Mouse (Mus musculus): ENCODE data around the gene A1cf.

DNA sequence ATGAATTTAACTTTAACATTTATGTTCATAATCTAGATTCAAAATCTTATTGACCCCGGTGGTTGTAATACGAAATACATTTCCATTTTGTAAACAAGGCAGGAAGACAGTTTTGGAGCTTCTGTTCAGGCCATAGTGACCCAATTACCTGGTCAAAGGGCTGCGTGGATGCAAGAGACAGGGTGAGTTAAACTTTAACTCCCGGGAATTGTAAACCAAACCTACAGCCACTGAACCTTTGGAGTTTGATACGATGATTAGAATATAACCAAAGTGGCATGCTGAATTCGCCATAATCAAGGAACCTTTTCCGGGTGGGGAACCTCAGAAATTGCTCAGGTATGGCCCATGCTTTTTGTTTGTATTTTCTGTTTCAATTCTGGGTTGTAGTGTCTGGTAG lies at the start of gene A1cf:
- TF ChIP-seq CTCF (IDR thresholded peaks at IDR 0.05) = no peak
- TF ChIP-seq EP300 (IDR thresholded peaks at IDR 0.05) = no peak

All from lung, postnatal 0 days (tissue).